8 mouse cellular contexts compared by ENCODE assay signal in genomic region chr3:60499718-60500450, GRCm38 (mm10). TPM values are rescaled to one million over a fixed set of nuclear protein-coding genes. Genes with fewer than 3 reads are reported as not detected.
DNase-seq lines count a peak whose midpoint lies in the region; ATAC-seq lines count a peak whose summit lies in the region.

No protein-coding gene starts in this region.

- peaks cover 42% of the 10 kb centered on the region for H3K4me1 ChIP-seq in forebrain, embryonic 13.5 days
- H3K4me1 ChIP-seq in limb, embryonic 10.5 days = peaks cover 41% of the 10 kb centered on the region

- no peak for ATAC-seq in forebrain, embryonic 13.5 days

- H3K9me3 ChIP-seq in forebrain, embryonic 13.5 days (replicated peaks) = no peaks in the 10 kb centered on the region
- H3K9me3 ChIP-seq in limb, embryonic 10.5 days (replicated peaks) = no peaks in the 10 kb centered on the region

- H3K4me2 ChIP-seq in forebrain, embryonic 13.5 days = peak overlapping the region; percentile 81

- whole genome bisulfite sequencing in forebrain, embryonic 13.5 days = 44% methylated on average over 7 of the region's 7 CpGs
- 53% methylated on average over 7 of the region's 7 CpGs for WGBS in limb, embryonic 10.5 days

- peak overlapping the region; percentile 85 for H3K4me3 ChIP-seq in forebrain, embryonic 13.5 days
- H3K4me3 ChIP-seq in limb, embryonic 10.5 days = peak overlapping the region; percentile 72

- H3K27me3 ChIP-seq in forebrain, embryonic 13.5 days = no peaks in the 10 kb centered on the region
- H3K27me3 ChIP-seq in limb, embryonic 10.5 days (ENCODE audit: low read depth, poor library complexity, severe bottlenecking) = no peaks in the 10 kb centered on the region

- H3K27ac ChIP-seq in forebrain, embryonic 13.5 days = no peak overlapping the region
- peak overlapping the region; percentile 99 for H3K27ac ChIP-seq in limb, embryonic 10.5 days

- DNase-seq in 416B (ENCODE audit: low read depth) = peak; percentile 35
- peak; percentile 5 for DNase-seq in ES-CJ7 (ENCODE audit: low read depth, low spot score)
- DNase-seq in limb, embryonic 10.5 days (ENCODE audit: low spot score) = no peak
- peak; percentile 57 for DNase-seq in retina, postnatal 1 day
- no peak for DNase-seq in cerebellum, adult 8-10 months
- no peak for DNase-seq in thymus, adult 18-20 months
- no peak for DNase-seq in gastrocnemius, postnatal 4 days (ENCODE audit: low spot score in 2 of 2)

- no peaks in the 10 kb centered on the region for H3K36me3 ChIP-seq in forebrain, embryonic 13.5 days (ENCODE audit: poor library complexity, severe bottlenecking)
- H3K36me3 ChIP-seq in limb, embryonic 10.5 days = no peaks in the 10 kb centered on the region

- 0 out of 2 replicates have a peak overlapping the region, but pooled peaks have one; percentile 19 for H3K9ac ChIP-seq in forebrain, embryonic 13.5 days

RNA-seq across cellular contexts. Expression of gene Mbnl1, which starts 27.3 kb away (rescaled TPM):
- 38.8 and 39.9 TPM in 2 replicates for polyA plus RNA-seq in forebrain, embryonic 13.5 days (2015; fragmentation: Nextera tagmentation; extraction: Ambion mirVana)
- polyA plus RNA-seq in limb, embryonic 10.5 days (2016; fragmentation: Nextera tagmentation; extraction: Ambion mirVana) = 51.2 and 53.1 TPM in 2 replicates
- total RNA-seq in gastrocnemius, postnatal 4 days (2021) = 100 to 1,000 TPM; 185 to 190 TPM

Comparison
In these comparisons a context has a peak if more than half of its experiments do, and no peak if none do; other contexts are left out.
1. DNase-seq: peak in 416B (single experiment), ES-CJ7 (single experiment) and retina, postnatal 1 day (single experiment); none in limb, embryonic 10.5 days (single experiment), cerebellum, adult 8-10 months (single experiment), thymus, adult 18-20 months (0 of 2) and gastrocnemius, postnatal 4 days (0 of 2).